Mouse (Mus musculus) forebrain, postnatal 0 days (tissue): ENCODE results near the gene Gm20479. TPM values are rescaled to one million over a fixed set of nuclear protein-coding genes. Genes with fewer than 3 reads are reported as not detected.

Experiments used
- ATAC-seq: fragments of 200-750 bp; cut with Nextera tagmentation; 2 replicates; pipeline ENCODE4 v1.8.0; 2017; ENCODE audit warnings: mild to moderate bottlenecking, moderate library complexity
- DNase-seq: peaks from one replicate; pipeline ENCODE4 v3.0.0-alpha.2; 2015
- H3K27ac ChIP-seq: fragments of 300-500 bp; sonication (generic); 2 replicates; pipeline ENCODE4 v1.5.1; 2014; ENCODE audit warnings: low read depth, mild to moderate bottlenecking, antibody characterized with exemption, low read length, moderate library complexity, mixed read lengths
- H3K27me3 ChIP-seq: fragments of 300-500 bp; sonication (generic); 2 replicates; pipeline ENCODE4 v1.6.1; 2014; ENCODE audit warnings: mild to moderate bottlenecking, low read length, mixed read lengths; ENCODE audit not compliant: insufficient read depth
- H3K36me3 ChIP-seq: fragments of 300-500 bp; sonication (generic); 2 replicates; pipeline ENCODE4 v1.6.1; 2014; ENCODE audit warnings: mild to moderate bottlenecking, moderate library complexity; ENCODE audit not compliant: insufficient read depth
- H3K4me1 ChIP-seq: fragments of 300-500 bp; sonication (generic); 2 replicates; pipeline ENCODE4 v1.6.1; 2014; ENCODE audit warnings: antibody characterized with exemption; ENCODE audit not compliant: insufficient read depth
- H3K4me2 ChIP-seq: fragments of 300-500 bp; sonication (generic); 2 replicates; pipeline ENCODE4 v1.6.1; 2014; ENCODE audit warnings: low read depth, mild to moderate bottlenecking, moderate library complexity
- H3K4me3 ChIP-seq: fragments of 300-500 bp; sonication (generic); 2 replicates; pipeline ENCODE4 v1.5.1; 2014; ENCODE audit warnings: low read depth, low read length, mixed read lengths
- H3K9ac ChIP-seq: fragments of 300-500 bp; sonication (generic); 2 replicates; pipeline ENCODE4 v1.6.1; 2014; ENCODE audit warnings: mild to moderate bottlenecking
- H3K9me3 ChIP-seq: fragments of 300-500 bp; sonication (generic); 2 replicates; pipeline ENCODE4 v1.6.1; 2016; ENCODE audit warnings: low read length
- CTCF ChIP-seq: sonication (generic); IDR thresholded peaks from 2 replicates; pipeline ENCODE4 v1.5.1; 2016; ENCODE audit warnings: antibody characterized with exemption, control low read depth, low read depth
- WGBS: fragments of 180-500 bp; shearing (Covaris S2); extraction: QIAGEN DNeasy Blood & Tissue Kit; methylation state at CpG from one replicate; pipeline ENCODE4 v1.1.7; 2014; 5-methylcytosine and 5-hydroxymethylcytosine counted together
- polyA plus RNA-seq: library from polyadenylated mRNA; unstranded; fragments of >200 nt; fragmentation: Nextera tagmentation; extraction: Ambion mirVana; gene quantifications from 2 replicates; pipeline ENCODE4 v1.2.1, GENCODE M21; 2015
- total RNA-seq: library from RNA; depleted of rRNA; stranded (reverse); fragments of >200 nt; gene quantifications from 2 replicates; pipeline ENCODE4 v1.2.3, GENCODE M21; 2014

The Gm20479 gene
- total and polyA plus RNA-seq, 2 experiments from 2014 or later, result not detected

- WGBS, result 20% methylated on average over 7 of the region's 7 CpGs
- H3K4me3 ChIP-seq, result no peak overlapping the region
- 0 out of 2 replicates have a peak, but pooled peaks cover 6% of the 10 kb centered on the region for H3K36me3 ChIP-seq
- H3K4me1 ChIP-seq, result no peaks in the 10 kb centered on the region
- peak overlapping the region; percentile 40 for H3K27ac ChIP-seq
- H3K9me3 ChIP-seq, result no peaks in the 10 kb centered on the region
- no peak overlapping the region for H3K9ac ChIP-seq
- peak; percentile 87 for ATAC-seq
- no peaks in the 10 kb centered on the region for H3K27me3 ChIP-seq
- no peak overlapping the region for H3K4me2 ChIP-seq
- TF ChIP-seq CTCF, result no peak
- DNase-seq, result peak; percentile 71
Observed at GRCm38 (mm10) chr7:27315958-27316357, 41.3 kb downstream of the Gm20479 start.

GRCm38 (mm10) chr7:27314393-27314792 is 42.8 kb downstream of the Gm20479 start:
- H3K9ac ChIP-seq, result no peak overlapping the region
- H3K27ac ChIP-seq, result no peak overlapping the region
- no peak overlapping the region for H3K4me3 ChIP-seq
- ATAC-seq, result no peak
- H3K4me1 ChIP-seq, result no peaks in the 10 kb centered on the region
- 0 out of 2 replicates have a peak, but pooled peaks cover 5% of the 10 kb centered on the region for H3K36me3 ChIP-seq
- no peak for DNase-seq
- H3K9me3 ChIP-seq, result no peaks in the 10 kb centered on the region
- no peaks in the 10 kb centered on the region for H3K27me3 ChIP-seq
- no peak overlapping the region for H3K4me2 ChIP-seq
- 97% methylated on average over 3 of the region's 3 CpGs for WGBS
- TF ChIP-seq CTCF, result peak; percentile 29; the same call in 1 of the 2 replicates

- H3K9ac ChIP-seq, result no peak overlapping the region
- ATAC-seq (no peak), DNase-seq (no peak)
- no peaks in the 10 kb centered on the region for H3K36me3 ChIP-seq
- no peaks in the 10 kb centered on the region for H3K4me1 ChIP-seq
- no peak for TF ChIP-seq CTCF
- 94% methylated on average over 12 of the region's 12 CpGs for WGBS
- no peak overlapping the region for H3K27ac ChIP-seq
- H3K4me2 ChIP-seq, result no peak overlapping the region
- no peaks in the 10 kb centered on the region for H3K27me3 ChIP-seq
- no peaks in the 10 kb centered on the region for H3K9me3 ChIP-seq
- no peak overlapping the region for H3K4me3 ChIP-seq
Observed at GRCm38 (mm10) chr7:27311651-27312284, 45.5 kb downstream of the Gm20479 start.

GRCm38 (mm10) chr7:27310996-27311535 is 46.2 kb downstream of the Gm20479 start:
- Histone ChIP-seq H3K4me1 (no peaks in the 10 kb centered on the region), H3K27ac (no peak overlapping the region), H3K4me3 (no peak overlapping the region), H3K4me2 (no peak overlapping the region), H3K9me3 (no peaks in the 10 kb centered on the region), H3K27me3 (no peaks in the 10 kb centered on the region), H3K9ac (no peak overlapping the region), H3K36me3 (no peaks in the 10 kb centered on the region; the same call in 1 of the 2 replicates)
- TF ChIP-seq CTCF, result no peak
- 61% methylated on average over 8 of the region's 8 CpGs for WGBS
- ATAC-seq (no peak), DNase-seq (no peak)

GRCm38 (mm10) chr7:27310306-27310705 is 46.9 kb downstream of the Gm20479 start:
- Histone ChIP-seq H3K9me3 (no peaks in the 10 kb centered on the region), H3K4me2 (peak overlapping the region; percentile 39), H3K36me3 (no peaks in the 10 kb centered on the region; the same call in 1 of the 2 replicates), H3K4me3 (no peak overlapping the region), H3K27ac (no peak overlapping the region), H3K9ac (no peak overlapping the region), H3K27me3 (no peaks in the 10 kb centered on the region), H3K4me1 (no peaks in the 10 kb centered on the region)
- WGBS, result 8% methylated on average over 17 of the region's 17 CpGs
- DNase-seq (peak; percentile 66), ATAC-seq (peak; percentile 72)
- TF ChIP-seq CTCF, result no peak

- H3K36me3 ChIP-seq, result no peaks in the 10 kb centered on the region; the same call in 1 of the 2 replicates
- no peak overlapping the region for H3K4me2 ChIP-seq
- no peak overlapping the region for H3K4me3 ChIP-seq
- no peaks in the 10 kb centered on the region for H3K4me1 ChIP-seq
- TF ChIP-seq CTCF, result no peak
- H3K27me3 ChIP-seq, result no peaks in the 10 kb centered on the region
- no peak overlapping the region for H3K9ac ChIP-seq
- no peaks in the 10 kb centered on the region for H3K9me3 ChIP-seq
- no peak for ATAC-seq
- H3K27ac ChIP-seq, result no peak overlapping the region
- no peak for DNase-seq
- WGBS, result 36% methylated on average over 3 of the region's 3 CpGs
Observed at GRCm38 (mm10) chr7:27309832-27310231, 47.4 kb downstream of the Gm20479 start.

GRCm38 (mm10) chr7:27308821-27309549 is 48.2 kb downstream of the Gm20479 start:
- TF ChIP-seq CTCF, result no peak
- 0 out of 2 replicates have a peak, but pooled peaks have one; percentile 26 for ATAC-seq
- Histone ChIP-seq H3K27me3 (no peaks in the 10 kb centered on the region), H3K9ac (no peak overlapping the region), H3K4me1 (no peaks in the 10 kb centered on the region), H3K4me2 (peak overlapping the region; percentile 41), H3K9me3 (no peaks in the 10 kb centered on the region), H3K4me3 (peak overlapping the region; percentile 14; the same call in 1 of the 2 replicates), H3K27ac (no peak overlapping the region), H3K36me3 (no peaks in the 10 kb centered on the region; the same call in 1 of the 2 replicates)
- WGBS, result 17% methylated on average over 28 of the region's 28 CpGs
- no peak for DNase-seq
